Mouse (Mus musculus): Measurements from ENCODE around the gene Oard1. TPM values are rescaled to one million over a fixed set of nuclear protein-coding genes. Genes with fewer than 3 reads are reported as not detected.

Oard1 gene
- polyA plus RNA-seq, 1 experiment from 2014 or later, result 76.8 TPM

Other genes with a start within 250 kb of the Oard1 start
- gene A530064D06Rik, start 242.7 kb upstream of the Oard1 start, polyA plus RNA-seq (2014; fragmentation: Nextera tagmentation; extraction: Ambion mirVana), result not detected in 2 replicates
- 0.36 and 0.89 TPM in 2 replicates for gene Trem1, start 177.2 kb upstream of the Oard1 start, polyA plus RNA-seq (2014; fragmentation: Nextera tagmentation; extraction: Ambion mirVana)
- gene Trem3, start 162.2 kb upstream of the Oard1 start, polyA plus RNA-seq (2014; fragmentation: Nextera tagmentation; extraction: Ambion mirVana), result 1.4 and 1.9 TPM in 2 replicates
- gene Treml4, start 145.7 kb upstream of the Oard1 start, polyA plus RNA-seq (2014; fragmentation: Nextera tagmentation; extraction: Ambion mirVana), result 2.5 and 2.9 TPM in 2 replicates
- gene Treml2, start 110.5 kb upstream of the Oard1 start, polyA plus RNA-seq (2014; fragmentation: Nextera tagmentation; extraction: Ambion mirVana), result 3.9 and 4.8 TPM in 2 replicates
- 1.6 and 1.7 TPM in 2 replicates for gene B430306N03Rik, start 93.9 kb upstream of the Oard1 start, polyA plus RNA-seq (2014; fragmentation: Nextera tagmentation; extraction: Ambion mirVana)
- 3.5 and 4.7 TPM in 2 replicates for gene Trem2, start 63.6 kb upstream of the Oard1 start, polyA plus RNA-seq (2014; fragmentation: Nextera tagmentation; extraction: Ambion mirVana)
- 33.2 and 36.3 TPM in 2 replicates for gene Treml1, start 50.1 kb upstream of the Oard1 start, polyA plus RNA-seq (2014; fragmentation: Nextera tagmentation; extraction: Ambion mirVana)
- gene Nfya, start 108 bp upstream of the Oard1 start, polyA plus RNA-seq (2014; fragmentation: Nextera tagmentation; extraction: Ambion mirVana), result 18.7 and 20.4 TPM in 2 replicates
- 2.5 and 3.0 TPM in 2 replicates for gene Apobec2, start 22.9 kb downstream of the Oard1 start, polyA plus RNA-seq (2014; fragmentation: Nextera tagmentation; extraction: Ambion mirVana)
- 68.1 and 68.7 TPM in 2 replicates for gene Tspo2, start 41.5 kb downstream of the Oard1 start, polyA plus RNA-seq (2014; fragmentation: Nextera tagmentation; extraction: Ambion mirVana)
- gene Unc5cl, start 44.9 kb downstream of the Oard1 start, polyA plus RNA-seq (2014; fragmentation: Nextera tagmentation; extraction: Ambion mirVana), result 1.0 and 2.0 TPM in 2 replicates

Data from liver, embryonic 11.5 days (tissue).